Mouse (Mus musculus) liver, embryonic 12.5 days (tissue): ENCODE results near the gene Sord. TPM values are rescaled to one million over a fixed set of nuclear protein-coding genes. Genes with fewer than 3 reads are reported as not detected.

Experiments used
- ATAC-seq: fragments of 200-750 bp; cut with Nextera tagmentation; 2 replicates; pipeline ENCODE4 v1.8.0; 2017; ENCODE audit warnings: moderate number of reproducible peaks, mild to moderate bottlenecking, moderate library complexity
- H3K27ac ChIP-seq: fragments of 300-500 bp; sonication (generic); 2 replicates; pipeline ENCODE4 v1.5.1; 2016; ENCODE audit warnings: mild to moderate bottlenecking
- H3K27me3 ChIP-seq: fragments of 300-500 bp; sonication (generic); replicated peaks from 2 replicates; pipeline ENCODE4 v1.6.1; 2016; ENCODE audit warnings: mild to moderate bottlenecking, moderate library complexity
- H3K36me3 ChIP-seq: fragments of 300-500 bp; sonication (generic); 2 replicates; pipeline ENCODE4 v1.6.1; 2016; ENCODE audit warnings: mild to moderate bottlenecking, moderate library complexity
- H3K4me1 ChIP-seq: fragments of 300-500 bp; sonication (generic); 2 replicates; pipeline ENCODE4 v1.6.1; 2016
- H3K4me2 ChIP-seq: fragments of 300-500 bp; sonication (generic); 2 replicates; pipeline ENCODE4 v1.6.1; 2016; ENCODE audit warnings: mild to moderate bottlenecking, moderate library complexity
- H3K4me3 ChIP-seq: fragments of 300-500 bp; sonication (generic); 2 replicates; pipeline ENCODE4 v1.5.1; 2016; ENCODE audit warnings: mild to moderate bottlenecking, moderate library complexity
- H3K9ac ChIP-seq: fragments of 300-500 bp; sonication (generic); 2 replicates; pipeline ENCODE4 v1.6.1; 2016; ENCODE audit warnings: mild to moderate bottlenecking, moderate library complexity
- H3K9me3 ChIP-seq: fragments of 300-500 bp; sonication (generic); replicated peaks from 2 replicates; pipeline ENCODE4 v1.6.1; 2016; ENCODE audit warnings: mild to moderate bottlenecking, moderate library complexity
- WGBS: fragments of 180-500 bp; shearing (Covaris S2); methylation state at CpG from one replicate; pipeline ENCODE4 v1.1.7; 2016; ENCODE audit not compliant: insufficient replicate concordance; 5-methylcytosine and 5-hydroxymethylcytosine counted together
- polyA plus RNA-seq: library from polyadenylated mRNA; unstranded; fragments of >200 nt; fragmentation: Nextera tagmentation; extraction: Ambion mirVana; gene quantifications from 2 replicates; pipeline ENCODE4 v1.2.1, GENCODE M21; 2016

Sord gene
- polyA plus RNA-seq, 1 experiment from 2014 or later = 163 TPM

GRCm38 (mm10) chr2:122221798-122222197 lies 12.8 kb upstream of the Sord start:
- Histone ChIP-seq H3K9me3 (0 out of 2 replicates have a peak, but pooled peaks cover under 1% of the 10 kb centered on the region), H3K4me3 (no peak overlapping the region), H3K9ac (no peak overlapping the region), H3K4me1 (peaks cover 62% of the 10 kb centered on the region), H3K36me3 (no peaks in the 10 kb centered on the region), H3K4me2 (no peak overlapping the region), H3K27me3 (no peaks in the 10 kb centered on the region), H3K27ac (0 out of 2 replicates have a peak overlapping the region, but pooled peaks have one; percentile 20)
- ATAC-seq = 0 out of 2 replicates have a peak, but pooled peaks have one; percentile 36
- 40% methylated on average over 5 of the region's 5 CpGs for WGBS

- H3K27ac ChIP-seq = no peak overlapping the region
- H3K27me3 ChIP-seq = no peaks in the 10 kb centered on the region
- no peak for ATAC-seq
- H3K9ac ChIP-seq = no peak overlapping the region
- no peak overlapping the region for H3K4me3 ChIP-seq
- H3K4me2 ChIP-seq = no peak overlapping the region
- no peaks in the 10 kb centered on the region for H3K9me3 ChIP-seq
- peaks cover 62% of the 10 kb centered on the region for H3K4me1 ChIP-seq
- H3K36me3 ChIP-seq = no peaks in the 10 kb centered on the region
- 53% methylated on average over 5 of the region's 5 CpGs for WGBS
Measured at GRCm38 (mm10) chr2:122222272-122222671, 12.3 kb upstream of the Sord start.

DNA sequence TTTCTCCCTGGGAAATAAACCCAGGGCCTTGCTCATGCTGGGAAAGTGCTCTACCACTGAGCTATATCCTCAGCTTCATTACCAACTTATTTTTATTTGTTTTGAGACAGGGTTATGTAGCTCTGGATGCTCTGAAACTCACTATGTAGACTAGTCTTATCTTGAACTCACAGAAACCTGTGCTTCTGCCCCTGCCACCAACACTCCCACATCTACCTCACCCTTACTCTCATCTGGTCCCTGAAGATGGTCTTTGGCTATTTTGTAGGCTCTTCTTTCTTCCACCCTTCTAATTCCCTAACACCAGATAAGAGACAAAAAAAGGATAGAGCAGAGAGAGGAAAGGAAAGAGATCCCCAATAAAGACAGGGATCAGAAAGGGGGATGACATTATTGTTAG lies 10.9 kb upstream of the Sord start:
- H3K27ac ChIP-seq = no peak overlapping the region
- no peak overlapping the region for H3K4me3 ChIP-seq
- H3K27me3 ChIP-seq = no peaks in the 10 kb centered on the region
- H3K9ac ChIP-seq = no peak overlapping the region
- peaks cover 60% of the 10 kb centered on the region for H3K4me1 ChIP-seq
- ATAC-seq = peak; percentile 64
- no peaks in the 10 kb centered on the region for H3K36me3 ChIP-seq
- H3K4me2 ChIP-seq = no peak overlapping the region
- no peaks in the 10 kb centered on the region for H3K9me3 ChIP-seq

- Histone ChIP-seq H3K27me3 (no peaks in the 10 kb centered on the region), H3K36me3 (no peaks in the 10 kb centered on the region), H3K4me3 (no peak overlapping the region), H3K9ac (no peak overlapping the region), H3K4me1 (peaks cover 49% of the 10 kb centered on the region), H3K9me3 (no peaks in the 10 kb centered on the region), H3K27ac (peak overlapping the region; percentile 21; the same call in 1 of the 2 replicates), H3K4me2 (no peak overlapping the region)
- 84% methylated on average over 6 of the region's 6 CpGs for WGBS
- no peak for ATAC-seq
Measured at GRCm38 (mm10) chr2:122230395-122230794, 4.2 kb upstream of the Sord start.

DNA sequence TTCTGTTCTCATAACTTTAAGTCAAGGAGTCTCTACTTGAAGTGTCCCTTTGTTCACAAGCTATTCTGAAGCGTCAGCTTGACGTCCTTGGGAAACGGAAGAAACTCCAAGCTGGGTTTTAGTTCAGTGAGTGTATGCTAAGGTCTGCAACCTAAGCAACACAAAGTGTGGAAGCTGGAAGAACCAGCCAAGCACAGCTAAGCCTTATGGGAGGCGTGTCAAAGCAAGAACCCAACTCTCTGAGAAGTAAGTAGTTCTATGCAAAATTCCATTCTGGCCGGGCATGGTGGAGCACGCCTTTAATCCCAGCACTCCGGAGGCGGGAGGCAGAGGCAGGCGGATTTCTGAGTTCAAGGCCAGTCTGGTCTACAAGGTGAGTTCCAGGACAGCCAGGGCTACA lies 2.9 kb upstream of the Sord start:
- Histone ChIP-seq H3K9me3 (no peaks in the 10 kb centered on the region), H3K36me3 (peaks cover 3% of the 10 kb centered on the region; the same call in 1 of the 2 replicates), H3K4me1 (peaks cover 53% of the 10 kb centered on the region), H3K9ac (no peak overlapping the region), H3K27ac (no peak overlapping the region), H3K27me3 (no peaks in the 10 kb centered on the region), H3K4me3 (no peak overlapping the region), H3K4me2 (no peak overlapping the region)
- 82% methylated on average over 9 of the region's 9 CpGs for WGBS
- ATAC-seq = no peak

- Histone ChIP-seq H3K27me3 (no peaks in the 10 kb centered on the region), H3K4me1 (peaks cover 51% of the 10 kb centered on the region), H3K4me3 (no peak overlapping the region), H3K9me3 (no peaks in the 10 kb centered on the region), H3K4me2 (peak overlapping the region; percentile 84), H3K9ac (no peak overlapping the region), H3K27ac (no peak overlapping the region; the same call in 1 of the 2 replicates), H3K36me3 (peaks cover 10% of the 10 kb centered on the region; the same call in 1 of the 2 replicates)
- no peak for ATAC-seq
- WGBS = 44% methylated on average over 5 of the region's 5 CpGs
Measured at GRCm38 (mm10) chr2:122233341-122233740, 1.2 kb upstream of the Sord start.

GRCm38 (mm10) chr2:122233759-122234557 lies 591 bp upstream of the Sord start:
- peak overlapping the region; percentile 80 for H3K9ac ChIP-seq
- peak overlapping the region; percentile 93 for H3K27ac ChIP-seq
- H3K9me3 ChIP-seq = no peaks in the 10 kb centered on the region
- H3K27me3 ChIP-seq = no peaks in the 10 kb centered on the region
- H3K4me3 ChIP-seq = peak overlapping the region; percentile 77
- peaks cover 12% of the 10 kb centered on the region; the same call in 1 of the 2 replicates for H3K36me3 ChIP-seq
- 9% methylated on average over 26 of the region's 26 CpGs for WGBS
- peak; percentile 1; the same call in 1 of the 2 replicates for ATAC-seq
- peak overlapping the region; percentile 84 for H3K4me2 ChIP-seq
- peaks cover 56% of the 10 kb centered on the region for H3K4me1 ChIP-seq

DNA sequence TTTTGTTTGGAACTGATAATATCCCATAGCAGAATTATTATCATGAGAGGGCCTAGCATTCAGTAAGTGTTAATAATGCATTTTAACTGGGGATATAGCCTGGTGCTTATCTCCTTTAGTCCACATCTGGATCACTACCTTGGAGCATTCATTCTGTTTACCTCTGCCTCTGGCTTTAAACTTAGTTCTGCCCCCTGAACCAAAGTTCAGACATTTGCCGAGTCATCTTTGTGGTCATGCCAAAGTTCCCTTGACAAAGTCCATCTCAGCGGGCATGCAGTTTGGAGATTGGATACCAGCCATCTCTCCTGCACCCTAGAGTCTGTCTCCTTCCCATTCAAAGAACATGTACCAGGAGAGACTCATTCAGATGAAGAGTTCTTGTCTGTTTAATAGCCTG lies 876 bp downstream of the Sord start:
- H3K27me3 ChIP-seq = no peaks in the 10 kb centered on the region
- H3K4me2 ChIP-seq = peak overlapping the region; percentile 84
- no peaks in the 10 kb centered on the region for H3K9me3 ChIP-seq
- H3K4me1 ChIP-seq = peaks cover 57% of the 10 kb centered on the region
- H3K27ac ChIP-seq = peak overlapping the region; percentile 93
- peaks cover 12% of the 10 kb centered on the region; the same call in 1 of the 2 replicates for H3K36me3 ChIP-seq
- ATAC-seq = peak; percentile 35
- H3K9ac ChIP-seq = peak overlapping the region; percentile 80
- 24% methylated on average over 2 of the region's 2 CpGs for WGBS
- H3K4me3 ChIP-seq = peak overlapping the region; percentile 77

- H3K9me3 ChIP-seq = no peaks in the 10 kb centered on the region
- H3K27ac ChIP-seq = peak overlapping the region; percentile 59
- H3K4me2 ChIP-seq = peak overlapping the region; percentile 84
- peaks cover 61% of the 10 kb centered on the region for H3K4me1 ChIP-seq
- no peaks in the 10 kb centered on the region for H3K27me3 ChIP-seq
- peaks cover 12% of the 10 kb centered on the region; the same call in 1 of the 2 replicates for H3K36me3 ChIP-seq
- 0 out of 2 replicates have a peak overlapping the region, but pooled peaks have one; percentile 39 for H3K9ac ChIP-seq
- no peak for ATAC-seq
- peak overlapping the region; percentile 77; the same call in 1 of the 2 replicates for H3K4me3 ChIP-seq
Measured at GRCm38 (mm10) chr2:122236321-122236720, 1.8 kb downstream of the Sord start.

DNA sequence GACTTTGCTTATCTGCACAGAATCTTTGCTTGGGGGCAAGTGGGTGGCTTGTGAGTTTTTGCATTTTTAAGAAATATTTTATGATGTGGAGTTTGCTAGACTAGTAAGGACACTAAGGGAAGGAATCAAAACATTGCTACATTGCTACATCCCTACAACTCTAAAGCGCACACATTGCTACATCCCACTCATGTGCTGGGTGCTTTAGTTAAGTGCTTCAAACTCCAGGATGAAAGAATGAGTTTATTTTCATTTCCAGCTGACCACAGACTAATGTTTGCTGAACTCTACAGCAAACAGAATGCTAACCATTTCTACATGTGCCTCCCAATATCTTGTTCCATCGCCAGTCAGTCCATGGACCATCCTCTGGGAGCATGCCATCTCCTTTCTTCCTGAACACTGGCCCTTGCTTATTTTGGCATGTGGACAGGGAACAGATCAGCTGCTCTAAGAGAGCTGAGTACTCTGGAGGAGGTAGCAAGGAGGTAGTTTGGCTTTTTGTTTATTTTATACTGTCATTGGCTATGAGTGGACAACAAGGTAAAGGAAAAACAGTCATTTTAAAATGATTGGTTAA lies 3.4 kb downstream of the Sord start:
- Histone ChIP-seq H3K4me3 (no peak overlapping the region), H3K4me2 (peak overlapping the region; percentile 84), H3K36me3 (peaks cover 12% of the 10 kb centered on the region; the same call in 1 of the 2 replicates), H3K9ac (no peak overlapping the region), H3K27me3 (no peaks in the 10 kb centered on the region), H3K27ac (0 out of 2 replicates have a peak overlapping the region, but pooled peaks have one; percentile 41), H3K9me3 (no peaks in the 10 kb centered on the region), H3K4me1 (peaks cover 68% of the 10 kb centered on the region)
- 92% methylated on average over 2 of the region's 2 CpGs for WGBS
- ATAC-seq = no peak

DNA sequence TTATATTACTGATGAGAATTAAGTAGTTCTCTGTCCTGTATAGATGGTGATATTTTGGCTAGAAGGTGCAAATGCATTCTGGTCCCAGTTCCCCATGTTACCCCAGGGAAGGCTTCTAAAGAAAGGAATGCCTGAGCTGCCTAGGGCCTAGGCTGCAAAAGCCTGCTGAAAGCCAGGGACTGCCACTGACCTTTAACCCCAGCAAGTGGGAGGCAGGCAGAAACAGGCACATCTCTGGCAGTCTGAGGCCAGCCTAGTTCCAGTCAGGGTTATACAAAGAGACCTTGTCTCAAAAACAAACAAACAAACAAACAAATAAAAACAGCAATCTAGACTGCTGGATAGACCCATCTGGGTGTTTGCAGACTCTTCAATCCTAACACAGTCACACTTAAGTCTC lies 6.2 kb downstream of the Sord start:
- H3K4me2 ChIP-seq = no peak overlapping the region
- H3K9ac ChIP-seq = no peak overlapping the region
- no peaks in the 10 kb centered on the region for H3K9me3 ChIP-seq
- H3K27me3 ChIP-seq = no peaks in the 10 kb centered on the region
- no peak for ATAC-seq
- peak overlapping the region; percentile 67; the same call in 1 of the 2 replicates for H3K27ac ChIP-seq
- no peak overlapping the region for H3K4me3 ChIP-seq
- H3K4me1 ChIP-seq = peaks cover 64% of the 10 kb centered on the region
- H3K36me3 ChIP-seq = peaks cover 26% of the 10 kb centered on the region

- Histone ChIP-seq H3K4me3 (no peak overlapping the region), H3K9ac (no peak overlapping the region), H3K4me1 (peaks cover 59% of the 10 kb centered on the region), H3K9me3 (no peaks in the 10 kb centered on the region), H3K27ac (peak overlapping the region; percentile 15), H3K36me3 (peaks cover 30% of the 10 kb centered on the region), H3K27me3 (no peaks in the 10 kb centered on the region), H3K4me2 (no peak overlapping the region)
- WGBS = 76% methylated on average over 4 of the region's 4 CpGs
- ATAC-seq = no peak
Measured at GRCm38 (mm10) chr2:122241226-122241625, 6.7 kb downstream of the Sord start.
